Mouse (Mus musculus) lung, postnatal 0 days (tissue): ENCODE data around the gene Abracl. TPM values are rescaled to one million over a fixed set of nuclear protein-coding genes. Genes with fewer than 3 reads are reported as not detected.

ENCODE experiments used
- ATAC-seq: fragments of 200-750 bp; cut with Nextera tagmentation; 2 replicates; pipeline ENCODE4 v1.8.0; 2017; ENCODE audit warnings: moderate library complexity
- DNase-seq: peaks from one replicate; pipeline ENCODE4 v3.0.0-alpha.2; 2016; ENCODE audit warnings: low spot score
- H3K27ac ChIP-seq: fragments of 300-500 bp; sonication (generic); 2 replicates; pipeline ENCODE4 v1.5.1; 2014; ENCODE audit warnings: antibody characterized with exemption, mild to moderate bottlenecking, low read length, mixed read lengths
- H3K27me3 ChIP-seq: fragments of 300-500 bp; sonication (generic); replicated peaks from 2 replicates; pipeline ENCODE4 v1.6.1; 2014; ENCODE audit warnings: low read length, mixed read lengths; ENCODE audit not compliant: insufficient read depth
- H3K36me3 ChIP-seq: fragments of 300-500 bp; sonication (generic); 2 replicates; pipeline ENCODE4 v1.6.1; 2014; ENCODE audit warnings: low read length, mixed read lengths; ENCODE audit not compliant: insufficient read depth
- H3K4me1 ChIP-seq: fragments of 300-500 bp; sonication (generic); 2 replicates; pipeline ENCODE4 v1.6.1; 2014; ENCODE audit warnings: antibody characterized with exemption, low read depth, low read length, mixed read lengths; ENCODE audit not compliant: insufficient read depth
- H3K4me2 ChIP-seq: fragments of 300-500 bp; sonication (generic); replicated peaks from 2 replicates; pipeline ENCODE4 v1.6.1; 2014; ENCODE audit warnings: low read depth, mild to moderate bottlenecking, low read length, moderate library complexity, mixed read lengths
- H3K4me3 ChIP-seq: fragments of 300-500 bp; sonication (generic); 2 replicates; pipeline ENCODE4 v1.5.1; 2014; ENCODE audit warnings: low read depth, low read length
- H3K9ac ChIP-seq: fragments of 300-500 bp; sonication (generic); replicated peaks from 2 replicates; pipeline ENCODE4 v1.6.1; 2014; ENCODE audit warnings: low read depth, mild to moderate bottlenecking
- H3K9me3 ChIP-seq: fragments of 300-500 bp; sonication (generic); 2 replicates; pipeline ENCODE4 v1.6.1; 2016; ENCODE audit warnings: low read length, mixed read lengths
- CTCF ChIP-seq: IDR thresholded peaks from 2 replicates; pipeline ENCODE4 v1.5.1; 2016; ENCODE audit warnings: antibody characterized with exemption, mild to moderate bottlenecking
- EP300 ChIP-seq: IDR thresholded peaks from 2 replicates; pipeline ENCODE4 v1.6.1; 2016; ENCODE audit warnings: antibody characterized with exemption, mild to moderate bottlenecking, control low read depth
- WGBS: fragments of 180-500 bp; shearing (Covaris S2); extraction: QIAGEN DNeasy Blood & Tissue Kit; methylation state at CpG from one replicate; pipeline ENCODE4 v1.1.7; 2014; 5-methylcytosine and 5-hydroxymethylcytosine counted together
- polyA plus RNA-seq: library from polyadenylated mRNA; unstranded; fragments of >200 nt; fragmentation: Nextera tagmentation; extraction: Ambion mirVana; gene quantifications from 2 replicates; pipeline ENCODE4 v1.2.1, GENCODE M21; 2015

The Abracl gene
- polyA plus RNA-seq, 1 experiment from 2014 or later = 137 TPM

- ATAC-seq = peak; percentile 72
- H3K4me3 ChIP-seq = no peak overlapping the region
- H3K9me3 ChIP-seq = no peaks in the 10 kb centered on the region
- TF ChIP-seq CTCF = no peak
- TF ChIP-seq EP300 = peak; percentile 34; the same call in 1 of the 2 replicates
- H3K4me2 ChIP-seq = no peak overlapping the region
- no peak overlapping the region for H3K27ac ChIP-seq
- H3K4me1 ChIP-seq = no peaks in the 10 kb centered on the region
- H3K36me3 ChIP-seq = no peaks in the 10 kb centered on the region
- no peak overlapping the region for H3K9ac ChIP-seq
- no peaks in the 10 kb centered on the region for H3K27me3 ChIP-seq
- peak; percentile 34 for DNase-seq
- WGBS = 23% methylated on average over 5 of the region's 5 CpGs
Measured at GRCm38 (mm10) chr10:18036849-18037248, 13.8 kb upstream of the Abracl start.

- H3K36me3 ChIP-seq = no peaks in the 10 kb centered on the region
- no peak overlapping the region for H3K4me3 ChIP-seq
- ATAC-seq (no peak), DNase-seq (no peak)
- no peaks in the 10 kb centered on the region for H3K27me3 ChIP-seq
- H3K9ac ChIP-seq = no peak overlapping the region
- no peaks in the 10 kb centered on the region for H3K4me1 ChIP-seq
- no peaks in the 10 kb centered on the region for H3K9me3 ChIP-seq
- H3K4me2 ChIP-seq = no peak overlapping the region
- TF ChIP-seq EP300 (no peak), CTCF (no peak)
- 95% methylated on average over 4 of the region's 4 CpGs for WGBS
- H3K27ac ChIP-seq = no peak overlapping the region
Measured at GRCm38 (mm10) chr10:18034408-18034807, 11.3 kb upstream of the Abracl start.

- Histone ChIP-seq H3K9me3 (no peaks in the 10 kb centered on the region), H3K4me3 (peak overlapping the region; percentile 81), H3K9ac (peak overlapping the region; percentile 70), H3K27ac (peak overlapping the region; percentile 92), H3K36me3 (no peaks in the 10 kb centered on the region), H3K4me1 (no peaks in the 10 kb centered on the region), H3K4me2 (peak overlapping the region; percentile 73), H3K27me3 (no peaks in the 10 kb centered on the region)
- 0% methylated on average over 21 of the region's 21 CpGs for WGBS
- DNase-seq = peak; percentile 93
- ATAC-seq = peak; percentile 79
- no peak for TF ChIP-seq CTCF
- TF ChIP-seq EP300 = no peak
Measured at GRCm38 (mm10) chr10:18022312-18022711, 776 bp downstream of the Abracl start.

- H3K9ac ChIP-seq = no peak overlapping the region; the same call in 1 of the 2 replicates
- DNase-seq = no peak
- no peaks in the 10 kb centered on the region for H3K27me3 ChIP-seq
- no peak for TF ChIP-seq EP300
- TF ChIP-seq CTCF = no peak
- H3K4me3 ChIP-seq = peak overlapping the region; percentile 81
- no peak for ATAC-seq
- no peaks in the 10 kb centered on the region for H3K36me3 ChIP-seq
- WGBS = 36% methylated on average over 14 of the region's 14 CpGs
- no peaks in the 10 kb centered on the region for H3K4me1 ChIP-seq
- H3K27ac ChIP-seq = peak overlapping the region; percentile 92
- H3K4me2 ChIP-seq = peak overlapping the region; percentile 73
- H3K9me3 ChIP-seq = no peaks in the 10 kb centered on the region
Measured at GRCm38 (mm10) chr10:18021576-18022311, 1.3 kb downstream of the Abracl start.

- Histone ChIP-seq H3K9me3 (no peaks in the 10 kb centered on the region), H3K36me3 (no peaks in the 10 kb centered on the region), H3K4me2 (no peak overlapping the region), H3K9ac (no peak overlapping the region), H3K27ac (no peak overlapping the region), H3K4me3 (no peak overlapping the region), H3K4me1 (no peaks in the 10 kb centered on the region), H3K27me3 (no peaks in the 10 kb centered on the region)
- TF ChIP-seq CTCF (no peak), EP300 (no peak)
- DNase-seq = no peak
- 92% methylated on average over 1 of the region's 1 CpGs for WGBS
- no peak for ATAC-seq
Measured at GRCm38 (mm10) chr10:18020846-18021245, 2.2 kb downstream of the Abracl start.

- no peaks in the 10 kb centered on the region for H3K4me1 ChIP-seq
- ATAC-seq (no peak), DNase-seq (no peak)
- no peak overlapping the region for H3K27ac ChIP-seq
- no peaks in the 10 kb centered on the region for H3K9me3 ChIP-seq
- H3K36me3 ChIP-seq = no peaks in the 10 kb centered on the region
- no peaks in the 10 kb centered on the region for H3K27me3 ChIP-seq
- H3K4me2 ChIP-seq = no peak overlapping the region
- no peak overlapping the region for H3K9ac ChIP-seq
- 92% methylated on average over 7 of the region's 7 CpGs for WGBS
- TF ChIP-seq CTCF = no peak
- TF ChIP-seq EP300 = no peak
- no peak overlapping the region for H3K4me3 ChIP-seq
Measured at GRCm38 (mm10) chr10:18020443-18020842, 2.6 kb downstream of the Abracl start.

- no peak overlapping the region for H3K27ac ChIP-seq
- no peak overlapping the region for H3K9ac ChIP-seq
- DNase-seq = no peak
- H3K27me3 ChIP-seq = no peaks in the 10 kb centered on the region
- no peak overlapping the region for H3K4me3 ChIP-seq
- no peak for ATAC-seq
- 50% methylated on average over 5 of the region's 5 CpGs for WGBS
- no peak overlapping the region for H3K4me2 ChIP-seq
- H3K4me1 ChIP-seq = no peaks in the 10 kb centered on the region
- no peaks in the 10 kb centered on the region for H3K9me3 ChIP-seq
- H3K36me3 ChIP-seq = 0 out of 2 replicates have a peak, but pooled peaks cover 6% of the 10 kb centered on the region
- TF ChIP-seq EP300 (no peak), CTCF (no peak)
Measured at GRCm38 (mm10) chr10:18011761-18012160, 11.3 kb downstream of the Abracl start.
